Mouse (Mus musculus) testis, adult 2 months (tissue): ENCODE measurements around the gene 6030468B19Rik.

Experiments used
- CTCF ChIP-seq: fragments of 200-500 bp; IDR thresholded peaks from 2 replicates; pipeline ENCODE4 v1.5.1; 2012; ENCODE audit warnings: low read depth, mild to moderate bottlenecking, inconsistent platforms, low read length, moderate library complexity; ENCODE audit not compliant: control insufficient read depth, insufficient read depth, insufficient replicate concordance
- POLR2A ChIP-seq: fragments of 200-500 bp; IDR thresholded peaks from 2 replicates; pipeline ENCODE4 v1.6.1; 2012; ENCODE audit warnings: low read depth, mild to moderate bottlenecking, inconsistent platforms, low read length, moderate library complexity; ENCODE audit not compliant: control insufficient read depth

- TF ChIP-seq CTCF: no peak
- TF ChIP-seq POLR2A: no peak
These were observed 38.8 kb downstream of the 6030468B19Rik start for GRCm38 (mm10) chr11:117836306-117836705.
